Mouse (Mus musculus) heart, postnatal 14 days (tissue): ENCODE measurements around the gene Ltc4s. TPM values are rescaled to one million over a fixed set of nuclear protein-coding genes. Genes with fewer than 3 reads are reported as not detected.

Experiments
- DNase-seq, 2 experiments: peaks; one replicate each; pipeline ENCODE4 v3.0.0; 2021 to 2022
- intact Hi-C: fragments of 180-260 bp; cut with DNase I; formaldehyde crosslinking; loops from one replicate; pipeline ENCODE4 v1.15.1; 2025
- long read RNA-seq, 2 experiments: library from polyadenylated mRNA; stranded (forward); transcript quantifications; one replicate each; pipeline ENCODE4 v2.0.0; 2021
- total RNA-seq, 2 experiments: library from RNA; stranded (reverse); gene quantifications; 2 replicates each; pipeline ENCODE4 v1.2.3; 2021

The Ltc4s gene
- 1 to 10 TPM; 7.4 to 8.7 TPM for total RNA-seq
- long read RNA-seq, experiment 1, partial matches to known transcripts = 1 of 4 reads
- long read RNA-seq, experiment 1, other reads (novel, unspliced or antisense) = 0 of 4 reads
- long read RNA-seq, experiment 2, partial matches to known transcripts = 1 of 5 reads
- long read RNA-seq, experiment 2, other reads (novel, unspliced or antisense) = 0 of 5 reads

GRCm38 (mm10) chr11:50238324-50238723 lies at the start of gene Ltc4s:
TSS of gene Ltc4s (minus strand) at chr11:50238616.
- no peak for DNase-seq
- intact Hi-C loops = no loop called here

DNA sequence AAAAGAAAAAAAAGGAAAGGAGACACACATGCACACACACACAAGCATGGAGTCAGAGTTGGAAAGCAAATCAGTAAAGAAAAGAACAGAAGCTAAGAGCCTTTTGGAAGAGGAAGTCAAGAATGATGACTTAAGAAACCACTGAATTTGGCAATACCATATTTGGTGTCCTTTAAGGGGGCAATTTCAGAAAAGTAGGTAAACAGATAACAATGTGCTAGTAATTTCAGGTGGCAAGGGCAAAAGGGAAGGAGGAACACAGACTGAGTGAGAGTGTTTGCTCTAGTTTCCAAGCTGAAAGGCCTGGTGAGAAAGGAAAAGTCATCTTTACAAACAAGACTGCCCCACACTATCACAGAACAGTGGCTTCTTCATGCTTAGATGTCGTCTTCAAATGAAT lies 48.0 kb upstream of the Ltc4s start:
- DNase-seq = no peak
- intact Hi-C loops = no loop called here

DNA sequence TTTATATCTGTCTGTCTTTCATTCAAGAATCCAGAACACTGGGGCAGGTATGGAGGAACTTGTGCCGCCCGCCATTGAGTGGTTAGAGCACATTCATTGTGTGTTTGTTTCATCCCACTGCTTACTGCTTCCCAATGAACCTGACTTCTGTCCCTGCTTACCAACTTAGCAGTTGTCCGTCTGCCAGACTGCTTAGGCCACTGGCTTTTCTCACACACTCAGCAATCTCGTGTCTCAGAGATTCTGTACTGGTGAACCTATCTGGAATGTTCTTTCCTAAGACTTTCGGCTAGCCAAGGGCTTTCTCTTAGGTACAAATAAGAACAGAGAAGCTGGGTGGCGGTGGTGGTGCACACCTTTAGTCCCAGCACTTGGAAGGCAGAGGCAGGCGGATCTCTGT lies 47.3 kb upstream of the Ltc4s start:
- intact Hi-C loops = no loop called here
- DNase-seq = no peak

DNA sequence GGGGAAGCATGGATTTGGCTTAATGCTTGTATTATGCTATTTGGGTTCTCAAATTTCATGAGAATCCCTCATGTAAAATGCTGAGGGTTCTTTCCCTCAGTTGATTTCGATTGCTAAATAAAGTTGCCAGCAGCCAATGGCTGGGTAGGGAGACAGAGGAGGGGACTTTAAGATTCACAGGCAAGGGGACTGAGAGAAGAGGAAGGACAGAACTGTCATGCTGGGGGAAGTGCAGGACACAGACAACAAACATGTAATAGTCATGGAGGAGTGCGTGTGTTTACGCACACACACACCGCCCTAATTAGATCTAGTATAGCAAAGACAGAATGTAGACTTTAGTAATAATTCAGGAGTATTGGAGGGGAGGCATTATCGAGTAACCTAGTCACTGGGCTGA lies 46.8 kb upstream of the Ltc4s start:
- intact Hi-C loops = no loop called here
- no peak for DNase-seq

GRCm38 (mm10) chr11:50280053-50280452 lies 41.6 kb upstream of the Ltc4s start:
- DNase-seq = no peak
- intact Hi-C loops = no loop called here

GRCm38 (mm10) chr11:50279005-50279404 lies 40.6 kb upstream of the Ltc4s start:
- intact Hi-C loops = no loop called here
- DNase-seq = no peak

DNA sequence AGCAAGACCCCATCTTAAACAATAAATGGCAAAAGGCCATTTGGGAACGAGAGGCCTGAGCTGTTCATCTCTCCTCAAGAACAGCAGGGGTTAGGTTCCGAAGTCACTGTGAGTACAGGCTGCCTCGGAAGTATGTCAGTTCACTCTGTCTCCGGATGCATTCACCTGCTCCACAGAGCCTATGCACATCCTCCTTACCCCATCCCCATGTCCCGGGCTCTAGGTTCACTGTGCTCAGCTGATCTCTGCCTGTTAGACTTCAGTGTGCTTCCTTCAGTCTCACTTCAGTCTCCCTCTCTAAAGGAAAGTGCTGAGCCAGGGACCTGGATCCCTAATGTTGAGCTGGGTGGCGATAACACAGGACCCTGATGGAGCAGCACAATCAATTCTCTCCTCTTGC lies 39.3 kb upstream of the Ltc4s start:
- intact Hi-C loops = no loop called here
- no peak for DNase-seq

- intact Hi-C loops = no loop called here
- no peak for DNase-seq
Measured at GRCm38 (mm10) chr11:50277025-50277424, 38.6 kb upstream of the Ltc4s start.

DNA sequence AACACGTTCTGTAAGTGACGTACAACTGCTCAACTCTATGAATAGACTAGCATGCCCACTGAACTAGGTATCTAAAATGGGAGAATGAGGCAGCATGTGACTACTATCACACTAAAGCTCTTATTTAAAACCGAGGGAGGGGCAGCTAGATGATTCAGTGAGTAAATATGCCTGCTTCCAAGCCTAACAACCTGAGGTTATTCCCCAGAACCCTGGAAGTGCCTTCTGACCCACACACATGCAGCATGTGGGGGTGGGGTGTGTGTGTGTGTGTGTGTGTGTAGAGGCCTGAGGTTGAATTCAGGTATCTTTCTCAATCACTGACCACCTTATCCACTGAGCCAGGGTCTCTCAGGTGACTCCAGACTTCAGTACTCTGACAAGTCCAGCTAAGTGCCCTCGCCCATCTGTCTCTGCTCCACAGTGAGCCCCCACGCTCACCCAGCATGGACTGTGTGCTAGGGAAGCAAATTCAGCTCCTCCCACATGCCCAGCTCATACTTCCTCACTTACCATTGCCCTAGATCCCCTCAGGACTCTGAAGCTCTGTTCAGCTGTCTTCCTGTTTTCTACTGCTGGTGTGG lies 37.2 kb upstream of the Ltc4s start:
- DNase-seq = no peak
- intact Hi-C loops = no loop called here

DNA sequence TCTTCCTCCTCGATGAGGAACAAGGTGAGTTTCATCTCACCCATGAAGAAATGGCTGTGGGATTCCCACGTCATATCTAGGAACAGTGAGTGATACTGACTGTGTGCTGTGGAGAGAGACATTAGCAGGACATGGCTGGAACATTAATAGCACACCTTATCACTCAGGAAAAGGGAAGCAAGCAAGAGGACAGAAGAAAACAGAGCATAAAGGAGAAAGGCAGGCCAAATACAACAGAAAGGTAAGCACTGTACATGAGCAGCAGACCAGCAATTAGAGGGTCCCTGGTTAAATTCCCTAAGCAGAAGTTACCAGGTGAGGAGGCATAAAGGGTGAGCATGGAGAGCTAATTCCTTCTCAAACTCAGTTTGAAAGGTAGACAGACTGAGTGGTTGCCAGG lies 36.7 kb upstream of the Ltc4s start:
- no peak for DNase-seq
- intact Hi-C loops = no loop called here

- DNase-seq = no peak
Measured at GRCm38 (mm10) chr11:50272819-50273218, 34.4 kb upstream of the Ltc4s start.

DNA sequence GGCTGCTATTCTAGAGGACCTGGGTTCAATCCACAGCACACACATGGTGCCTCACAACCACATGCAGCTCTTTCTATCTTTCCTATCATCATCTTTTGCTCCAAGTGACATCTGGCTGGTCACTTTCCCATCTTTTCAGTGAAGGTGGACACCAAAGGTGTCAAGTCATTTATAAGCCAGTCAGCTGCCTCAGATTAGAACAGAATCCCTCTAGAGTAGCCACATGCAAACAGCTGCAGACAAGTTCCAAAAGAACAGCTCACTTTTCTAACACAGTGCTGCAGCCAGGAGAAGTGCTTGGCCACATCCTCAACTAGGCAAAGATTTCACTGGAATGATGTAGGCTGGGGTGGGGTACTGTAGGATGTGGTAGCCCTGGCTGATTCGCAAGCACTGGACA lies 31.5 kb upstream of the Ltc4s start:
- DNase-seq = no peak
- intact Hi-C loops = loop anchor here (10.0 kb wide), 1 partner anchor 95 kb away; no protein-coding TSS in a partner anchor

More at GRCm38 (mm10) chr11:50272819-50273218, 34.4 kb upstream of the Ltc4s start:
- intact Hi-C loops = no loop called here

DNA sequence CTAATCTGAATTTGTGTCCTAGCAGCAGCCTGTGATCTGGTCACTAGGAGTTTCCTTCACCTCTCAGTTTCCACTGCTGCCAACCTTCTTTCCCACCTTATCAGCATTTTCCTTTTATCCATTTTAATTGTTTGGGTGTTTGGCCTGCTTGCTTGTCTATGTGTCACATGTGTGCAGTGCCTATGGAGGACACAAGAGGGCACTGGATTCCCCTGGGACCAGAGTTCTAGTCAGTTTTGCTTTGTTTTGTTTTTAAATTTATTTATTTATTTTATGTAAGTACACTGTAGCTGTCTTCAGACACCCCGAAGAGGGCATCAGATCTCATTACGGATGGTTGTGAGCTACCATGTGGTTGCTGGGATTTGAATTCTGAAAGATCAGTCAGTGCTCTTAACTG lies 30.7 kb upstream of the Ltc4s start:
- intact Hi-C loops = loop anchor here (10.0 kb wide), 1 partner anchor 96 kb away; no protein-coding TSS in a partner anchor
- peak in 1 of 2 experiments; percentile 47 for DNase-seq

DNA sequence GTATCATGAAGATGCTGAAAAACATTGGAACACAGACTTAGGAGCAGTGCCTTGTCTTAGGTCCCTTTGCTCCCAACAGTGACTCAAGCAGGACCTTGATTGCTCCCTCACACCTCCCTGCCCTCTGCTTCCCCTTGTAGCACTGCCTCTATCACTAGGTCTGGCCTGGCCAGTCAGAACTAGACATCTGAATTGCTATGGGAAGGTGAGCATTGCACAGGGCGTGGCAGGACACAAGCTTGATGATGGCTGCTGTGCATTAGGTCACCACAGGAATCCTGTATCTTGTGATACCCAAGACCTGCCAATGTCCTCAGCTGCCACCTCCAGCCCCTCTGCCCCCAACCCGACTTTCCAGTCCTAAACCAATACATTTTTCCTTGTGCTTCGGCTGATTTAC lies 28.6 kb upstream of the Ltc4s start:
- DNase-seq = no peak
- intact Hi-C loops = loop anchor here (10.0 kb wide), 1 partner anchor 98 kb away; no protein-coding TSS in a partner anchor

DNA sequence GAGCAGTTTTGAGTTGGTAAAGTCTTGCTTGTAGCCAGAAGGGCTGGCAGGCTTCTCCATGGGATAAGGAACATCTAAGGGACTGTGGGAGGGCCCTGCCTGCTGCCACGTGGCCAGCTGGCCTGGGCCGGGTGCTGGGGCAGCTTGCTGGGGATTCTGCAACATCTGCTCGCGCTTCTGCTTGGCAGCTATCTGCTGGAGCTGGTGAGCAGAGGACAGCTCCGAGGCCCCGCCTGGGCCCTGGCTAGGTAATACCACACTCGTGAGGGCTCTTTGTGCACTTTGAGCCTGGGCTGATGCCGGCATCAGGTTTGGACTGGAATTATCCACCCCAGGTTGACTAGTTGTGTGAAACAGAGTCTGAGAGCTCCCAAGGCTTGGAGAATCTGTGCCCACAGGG lies 27.5 kb upstream of the Ltc4s start:
- DNase-seq = no peak
- intact Hi-C loops = loop anchor here (10.0 kb wide), 1 partner anchor 99 kb away; no protein-coding TSS in a partner anchor

DNA sequence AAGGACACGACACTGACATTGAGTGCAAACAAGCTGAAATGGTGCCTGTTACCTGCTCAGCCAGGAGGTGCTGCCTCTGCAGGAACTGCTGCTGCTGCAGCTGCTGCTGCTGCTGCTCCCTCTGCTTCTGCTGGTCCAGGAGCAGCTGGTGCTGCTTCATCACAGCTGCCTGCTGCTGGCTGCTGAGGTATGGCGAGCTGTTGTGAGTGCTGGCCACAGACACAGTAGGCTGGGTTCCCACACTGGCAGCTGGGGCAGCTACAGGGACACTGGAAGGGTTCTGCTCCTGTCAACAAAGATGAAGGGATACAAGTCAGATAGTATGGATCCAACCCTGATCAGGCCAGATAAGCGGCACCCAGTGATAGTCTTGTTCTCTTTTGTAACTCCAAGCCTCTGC lies 24.8 kb upstream of the Ltc4s start:
- intact Hi-C loops = loop anchor here (10.0 kb wide), 1 partner anchor 102 kb away; no protein-coding TSS in a partner anchor
- DNase-seq = no peak

DNA sequence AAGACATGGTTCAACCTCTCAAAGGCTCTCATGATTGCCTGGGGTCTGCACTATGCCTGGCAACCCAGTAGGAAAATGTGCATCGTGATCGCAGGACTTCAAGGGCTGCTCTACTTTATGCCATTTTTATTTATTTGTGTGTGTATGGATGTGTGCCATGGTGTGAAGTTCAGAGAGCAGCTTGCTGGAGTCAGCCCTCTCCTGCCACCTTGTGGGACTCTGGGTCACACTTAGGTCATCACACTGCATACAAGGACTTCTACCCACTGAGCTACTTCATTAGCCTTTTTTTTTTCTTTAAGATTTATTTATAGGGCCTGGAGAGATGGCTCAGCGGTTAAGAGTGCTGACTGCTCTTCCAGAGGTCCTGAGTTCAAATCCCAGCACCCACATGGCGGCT lies 23.6 kb upstream of the Ltc4s start:
- peak in 1 of 2 experiments; percentile 36 for DNase-seq
- intact Hi-C loops = loop anchor here (10.0 kb wide), 1 partner anchor 103 kb away; no protein-coding TSS in a partner anchor

DNA sequence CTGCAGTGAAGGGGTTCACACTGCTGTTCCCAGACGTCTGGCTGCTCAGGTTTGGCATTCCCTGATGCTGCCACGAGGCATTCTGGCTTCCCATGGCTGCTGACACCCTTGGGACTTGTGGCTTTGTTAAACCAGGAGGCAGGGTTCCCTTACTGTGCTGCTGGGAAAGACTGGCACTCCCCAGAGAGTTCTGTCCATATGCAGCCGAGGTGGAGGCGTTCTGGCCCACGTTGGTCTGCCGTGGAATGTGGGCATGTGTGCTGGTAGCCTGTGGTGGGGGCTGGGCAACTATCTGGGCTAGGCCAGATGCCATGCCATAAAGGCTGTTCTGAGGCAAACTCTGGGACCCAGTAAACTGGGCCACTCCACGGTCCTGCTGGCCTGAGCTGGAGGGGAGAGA lies 19.9 kb upstream of the Ltc4s start:
- no peak for DNase-seq
- intact Hi-C loops = no loop called here

DNA sequence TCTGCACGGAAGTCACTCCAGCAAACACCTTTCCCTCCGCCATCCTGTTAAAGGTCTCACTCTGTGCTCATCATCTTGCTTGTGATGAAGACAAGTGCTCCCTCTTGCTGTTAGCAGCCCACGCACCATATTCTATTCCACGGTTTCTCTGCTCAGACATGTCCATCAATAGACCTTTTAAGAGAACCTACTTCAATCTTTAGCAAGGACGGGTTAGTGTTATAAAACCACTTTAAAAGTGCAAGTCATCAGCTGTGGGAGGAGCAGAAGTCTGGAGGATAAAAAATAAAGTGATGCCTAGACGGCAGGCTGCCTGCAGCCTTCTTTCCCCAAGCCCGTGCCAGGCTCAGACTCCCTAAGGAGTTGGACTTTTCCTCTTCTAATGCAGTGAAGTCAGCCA lies 18.2 kb upstream of the Ltc4s start:
- DNase-seq = no peak
- intact Hi-C loops = no loop called here

DNA sequence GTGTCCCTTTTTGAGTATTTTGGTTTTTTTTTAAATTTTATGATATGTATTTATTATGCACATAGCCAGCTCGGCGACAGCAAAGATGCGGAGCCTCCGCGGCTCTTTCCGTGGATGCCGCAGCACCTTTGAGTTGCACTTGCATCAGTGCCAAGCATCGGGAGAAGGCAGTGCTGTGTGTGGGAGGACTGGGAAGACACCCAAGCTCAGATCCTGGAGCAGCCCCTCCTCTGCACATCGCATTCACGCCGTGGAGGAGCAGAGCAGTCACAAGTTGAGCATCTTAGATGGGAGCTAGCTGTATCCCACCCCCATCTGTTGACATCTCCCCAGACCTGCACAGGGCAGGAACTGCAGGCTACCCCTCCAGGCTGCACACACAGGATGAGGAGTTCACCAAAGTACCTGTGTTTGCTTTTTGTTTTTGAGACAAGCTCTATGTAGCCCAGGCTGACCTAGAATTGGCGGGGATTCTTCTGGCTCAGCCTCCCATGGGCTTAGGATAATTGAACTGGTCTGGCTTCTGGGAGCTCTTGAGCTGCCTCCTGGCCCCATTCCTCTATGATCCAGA lies 15.7 kb upstream of the Ltc4s start:
- intact Hi-C loops = no loop called here
- peak in 1 of 2 experiments; percentile 21 for DNase-seq

DNA sequence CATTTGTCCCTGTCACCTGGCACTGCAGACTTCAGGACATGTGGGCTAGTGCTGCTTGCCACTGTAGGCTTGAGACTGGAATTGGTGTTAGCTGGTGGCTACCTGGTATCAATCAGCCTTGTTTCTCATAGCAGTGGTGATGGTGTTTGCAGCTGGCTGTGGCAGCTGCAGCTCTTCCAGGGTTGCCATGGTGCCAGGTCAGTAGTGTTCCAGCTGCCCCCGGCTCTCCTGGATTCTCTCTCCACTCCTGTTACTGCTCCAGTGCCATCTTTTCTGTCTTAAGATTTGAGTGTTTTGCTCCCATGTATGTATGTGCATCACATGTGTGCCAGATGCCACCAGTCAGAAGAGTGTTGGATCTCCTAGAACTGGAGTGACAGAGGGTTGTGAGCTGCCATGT lies 15.0 kb upstream of the Ltc4s start:
- intact Hi-C loops = no loop called here
- no peak for DNase-seq

- intact Hi-C loops = no loop called here
- no peak for DNase-seq
Measured at GRCm38 (mm10) chr11:50252684-50253265, 14.4 kb upstream of the Ltc4s start.
